Mouse (Mus musculus) cortical plate, adult 2 months (tissue): ENCODE data around the gene Neu1.

Experiments
- CTCF ChIP-seq: fragments of 200-500 bp; IDR thresholded peaks from 2 replicates; pipeline ENCODE4 v1.5.1; 2011; ENCODE audit warnings: mild to moderate bottlenecking, control low read depth, low read length; ENCODE audit not compliant: insufficient read depth; ENCODE audit errors: extremely low read depth
- POLR2A ChIP-seq: fragments of 200-500 bp; IDR thresholded peaks from 2 replicates; pipeline ENCODE4 v1.6.1; 2011; ENCODE audit warnings: mild to moderate bottlenecking, low read length, control low read depth; ENCODE audit not compliant: insufficient read depth; ENCODE audit errors: extremely low read depth

- no peak for TF ChIP-seq CTCF
- TF ChIP-seq POLR2A, result no peak
These were observed 32.4 kb upstream of the Neu1 start for GRCm38 (mm10) chr17:34898706-34899052.
